Mouse (Mus musculus) layer of hippocampus, adult 11-12 months (tissue): ENCODE results near the gene Vmn1r225.
"Not testable (repeated sequence)": the region's sequence is repeated elsewhere in the genome, so short reads cannot be mapped to it uniquely, and the experiment has no call there.

ENCODE experiments used
- DNase-seq: peaks from one replicate; pipeline ENCODE4 v3.0.0; 2022; ENCODE audit warnings: low spot score

Gene Vmn1r225

GRCm38 (mm10) chr17:20497858-20498257 lies at the start of gene Vmn1r225:
Vmn1r225 (plus strand) TSS chr17:20498158.
- no peak for DNase-seq

GRCm38 (mm10) chr17:20473311-20473710 lies 24.6 kb upstream of the Vmn1r225 start:
- DNase-seq = no peak

GRCm38 (mm10) chr17:20481231-20481630 lies 16.7 kb upstream of the Vmn1r225 start, which contains the start of gene Vmn2r108:
Vmn2r108 (minus strand) TSS chr17:20481331.
- DNase-seq = no peak

GRCm38 (mm10) chr17:20508247-20508646 lies 10.3 kb downstream of the Vmn1r225 start:
- not testable (repeated sequence) for DNase-seq
